Mouse (Mus musculus): ENCODE measurements around the gene Inafm1. TPM values are rescaled to one million over a fixed set of nuclear protein-coding genes. Genes with fewer than 3 reads are reported as not detected.

Inafm1 gene
- 8.6 and 8.8 TPM in 2 replicates for polyA plus RNA-seq (2016; fragmentation: Nextera tagmentation; extraction: Ambion mirVana)

DNA sequence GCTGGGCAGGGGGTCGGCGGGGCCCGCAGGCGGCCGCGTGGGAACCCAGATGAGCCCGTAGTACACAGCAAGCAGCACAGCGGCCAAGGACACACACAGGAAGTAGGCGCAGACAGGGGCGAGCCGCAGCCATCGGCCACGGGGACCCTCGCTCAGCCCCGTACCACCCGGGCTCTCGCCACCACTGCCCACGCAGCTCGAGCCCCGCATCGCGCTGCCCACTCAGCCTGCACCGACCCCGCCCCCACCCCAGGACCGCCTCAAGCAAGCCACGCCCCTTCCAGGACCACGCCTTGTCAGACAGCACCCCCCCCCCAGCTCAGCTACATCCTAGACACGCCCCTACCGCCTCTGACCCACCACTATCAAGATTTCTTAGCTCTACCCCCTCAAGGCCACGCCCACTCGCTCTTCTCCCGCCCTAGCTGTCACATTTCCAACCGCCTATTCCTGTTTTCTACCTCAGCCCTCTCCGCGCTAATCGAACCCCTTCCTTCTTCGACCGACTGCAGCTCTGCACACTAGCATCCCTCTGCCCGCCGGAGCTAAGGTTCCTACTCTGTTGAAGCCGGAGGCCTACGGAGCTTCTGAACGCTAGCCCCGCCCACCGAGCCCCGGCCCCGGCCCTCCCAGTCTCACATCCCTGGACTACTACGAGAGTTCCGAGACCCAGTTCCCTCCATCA is at the start of gene Inafm1:
Gene Inafm1 (minus strand): TSS at position 537 of the 685 bp plus-strand sequence.
- Histone ChIP-seq H3K27ac (peak within 1 kb of the TSS; percentile 98), H3K4me2 (peak within 1 kb of the TSS; percentile 99), H3K9me3 (replicated peaks) (no peaks in the 10 kb centered on the region), H3K27me3 (replicated peaks) (no peaks in the 10 kb centered on the region), H3K4me3 (peak within 1 kb of the TSS; percentile 82), H3K9ac (peak within 1 kb of the TSS; percentile 88), H3K36me3 (peaks cover 40% of the 10 kb centered on the region), H3K4me1 (peaks cover 60% of the 10 kb centered on the region)
- ATAC-seq: peak; percentile 73
- WGBS (ENCODE audit: insufficient replicate concordance): under 1% methylated on average over 47 of the region's 49 CpGs

GRCm38 (mm10) chr7:16320479-16320878 is 47.1 kb upstream of the Inafm1 start:
- ATAC-seq: no peak

DNA sequence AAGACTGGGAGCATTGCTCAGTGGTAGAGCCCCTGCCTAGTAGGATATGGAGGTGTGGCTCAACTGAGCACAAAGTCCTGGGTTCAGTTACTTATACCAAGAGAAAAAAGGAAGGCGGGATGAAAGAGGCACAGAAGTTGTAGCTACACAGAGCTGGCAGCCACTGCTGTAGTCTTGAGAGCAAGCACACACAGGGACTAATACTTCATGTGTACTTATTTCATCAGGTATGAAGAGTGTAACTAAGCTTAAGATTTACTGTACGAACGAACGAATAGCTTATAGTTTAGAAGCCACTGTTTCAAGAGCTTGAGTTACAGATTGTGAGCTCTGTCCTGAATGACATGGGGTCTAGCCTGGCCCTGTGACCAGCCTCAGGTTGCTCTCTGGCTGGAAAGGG is 45.8 kb upstream of the Inafm1 start:
- ATAC-seq: no peak

More at GRCm38 (mm10) chr7:16320479-16320878, 47.1 kb upstream of the Inafm1 start:
- 74% methylated on average over 6 of the region's 6 CpGs for WGBS (ENCODE audit: insufficient replicate concordance)
- H3K9ac ChIP-seq: no peak overlapping the region
- H3K27me3 ChIP-seq (replicated peaks): no peaks in the 10 kb centered on the region
- H3K9me3 ChIP-seq (replicated peaks): no peaks in the 10 kb centered on the region
- peaks cover 40% of the 10 kb centered on the region for H3K36me3 ChIP-seq
- H3K4me2 ChIP-seq: no peak overlapping the region
- no peak overlapping the region for H3K27ac ChIP-seq
- peaks cover 3% of the 10 kb centered on the region; the same call in 1 of the 2 replicates for H3K4me1 ChIP-seq
- no peak overlapping the region for H3K4me3 ChIP-seq

GRCm38 (mm10) chr7:16317094-16317493 is 43.7 kb upstream of the Inafm1 start:
- Histone ChIP-seq H3K9ac (no peak overlapping the region), H3K27me3 (replicated peaks) (peaks cover 2% of the 10 kb centered on the region), H3K4me2 (no peak overlapping the region), H3K27ac (no peak overlapping the region), H3K4me3 (no peak overlapping the region), H3K36me3 (peaks cover 29% of the 10 kb centered on the region), H3K4me1 (peaks cover 35% of the 10 kb centered on the region), H3K9me3 (replicated peaks) (no peaks in the 10 kb centered on the region)
- 83% methylated on average over 14 of the region's 14 CpGs for WGBS (ENCODE audit: insufficient replicate concordance)
- ATAC-seq: no peak

More for the DNA sequence above, 45.8 kb upstream of the Inafm1 start:
- Histone ChIP-seq H3K4me3 (no peak overlapping the region), H3K4me1 (peaks cover 15% of the 10 kb centered on the region), H3K27me3 (replicated peaks) (no peaks in the 10 kb centered on the region), H3K9ac (no peak overlapping the region), H3K4me2 (no peak overlapping the region), H3K36me3 (peaks cover 30% of the 10 kb centered on the region), H3K9me3 (replicated peaks) (no peaks in the 10 kb centered on the region), H3K27ac (no peak overlapping the region)
- WGBS (ENCODE audit: insufficient replicate concordance): 88% methylated on average over 4 of the region's 4 CpGs

DNA sequence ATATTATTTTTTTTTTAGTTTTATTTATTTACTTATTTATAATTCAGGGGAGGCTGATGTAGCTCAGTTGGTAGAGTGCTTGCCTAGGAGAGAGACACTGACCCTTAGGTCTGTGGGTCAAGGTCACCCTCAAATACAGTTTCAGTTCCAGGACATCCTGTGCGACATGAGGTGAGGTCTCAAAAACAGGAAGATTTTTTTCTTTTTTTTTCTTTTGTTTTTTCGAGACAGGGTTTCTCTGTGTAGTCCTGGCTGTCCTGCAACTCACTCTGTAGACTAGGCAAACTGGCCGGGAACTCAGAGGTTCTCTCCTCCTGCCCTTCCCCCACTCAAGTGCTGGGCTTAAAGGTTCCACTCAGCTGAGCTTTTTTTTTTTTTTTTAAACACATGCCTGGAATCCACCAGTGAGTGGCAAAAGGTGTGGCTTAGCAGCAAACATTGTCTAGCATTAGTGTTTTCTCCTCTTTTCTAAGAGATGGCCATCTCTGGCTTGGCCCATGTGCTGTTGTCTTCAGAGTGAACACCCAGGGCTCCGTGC is 41.9 kb upstream of the Inafm1 start:
- H3K4me1 ChIP-seq: peaks cover 53% of the 10 kb centered on the region
- H3K9ac ChIP-seq: no peak overlapping the region
- H3K36me3 ChIP-seq: peaks cover 25% of the 10 kb centered on the region
- ATAC-seq: no peak
- 54% methylated on average over 4 of the region's 4 CpGs for WGBS (ENCODE audit: insufficient replicate concordance)
- H3K4me3 ChIP-seq: no peak overlapping the region
- H3K27ac ChIP-seq: no peak overlapping the region
- H3K4me2 ChIP-seq: no peak overlapping the region
- peaks cover 9% of the 10 kb centered on the region for H3K27me3 ChIP-seq (replicated peaks)
- no peaks in the 10 kb centered on the region for H3K9me3 ChIP-seq (replicated peaks)

GRCm38 (mm10) chr7:16314221-16314775 is 40.9 kb upstream of the Inafm1 start:
- Histone ChIP-seq H3K9ac (peak overlapping the region; percentile 99), H3K36me3 (peaks cover 25% of the 10 kb centered on the region), H3K27me3 (replicated peaks) (peaks cover 9% of the 10 kb centered on the region), H3K27ac (peak overlapping the region; percentile 98), H3K4me1 (peaks cover 63% of the 10 kb centered on the region), H3K4me3 (peak overlapping the region; percentile 84), H3K9me3 (replicated peaks) (no peaks in the 10 kb centered on the region), H3K4me2 (peak overlapping the region; percentile 100)
- WGBS (ENCODE audit: insufficient replicate concordance): 25% methylated on average over 12 of the region's 13 CpGs
- no peak for ATAC-seq

DNA sequence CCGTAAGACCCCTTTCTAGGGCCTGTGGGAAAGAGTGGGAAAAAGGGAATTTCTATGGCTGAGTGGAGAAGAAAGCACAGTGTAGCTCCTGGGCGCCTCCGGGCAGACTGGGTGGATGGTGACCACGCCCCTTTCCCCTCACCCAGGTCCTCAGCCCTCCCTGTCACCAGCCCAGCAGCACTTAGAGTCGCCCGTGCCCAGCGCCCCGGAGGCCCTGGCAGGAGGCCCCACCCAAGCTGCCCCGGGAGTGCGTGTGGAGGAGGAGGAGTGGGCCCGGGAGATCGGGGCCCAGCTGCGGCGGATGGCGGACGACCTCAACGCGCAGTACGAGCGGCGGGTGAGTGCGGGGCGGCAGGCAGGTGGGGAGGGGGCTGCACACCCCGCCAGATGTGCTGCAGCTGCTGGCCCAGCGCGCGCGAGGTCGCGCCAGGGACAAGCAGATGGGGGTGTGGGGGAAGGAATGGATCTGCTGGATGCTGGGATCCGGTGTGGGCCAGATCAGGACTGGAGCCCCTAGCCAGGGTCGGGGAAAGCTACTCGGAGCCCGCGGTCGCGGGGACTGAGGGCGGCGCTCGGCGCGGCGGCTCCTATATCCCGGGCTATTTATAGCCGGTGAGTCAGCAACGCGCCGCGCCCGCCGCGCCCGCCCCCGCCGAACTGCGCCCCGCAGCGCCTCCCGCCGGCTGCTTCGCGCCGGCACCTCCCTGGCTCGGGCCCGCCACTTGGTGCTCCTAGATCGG is 40.2 kb upstream of the Inafm1 start:
- peak overlapping the region; percentile 99 for H3K9ac ChIP-seq
- peaks cover 9% of the 10 kb centered on the region for H3K27me3 ChIP-seq (replicated peaks)
- WGBS (ENCODE audit: insufficient replicate concordance): under 1% methylated on average over 44 of the region's 66 CpGs
- peaks cover 25% of the 10 kb centered on the region for H3K36me3 ChIP-seq
- H3K4me3 ChIP-seq: peak overlapping the region; percentile 84
- peak; percentile 72 for ATAC-seq
- peaks cover 70% of the 10 kb centered on the region for H3K4me1 ChIP-seq
- H3K4me2 ChIP-seq: peak overlapping the region; percentile 100
- H3K9me3 ChIP-seq (replicated peaks): no peaks in the 10 kb centered on the region
- peak overlapping the region; percentile 98 for H3K27ac ChIP-seq

DNA sequence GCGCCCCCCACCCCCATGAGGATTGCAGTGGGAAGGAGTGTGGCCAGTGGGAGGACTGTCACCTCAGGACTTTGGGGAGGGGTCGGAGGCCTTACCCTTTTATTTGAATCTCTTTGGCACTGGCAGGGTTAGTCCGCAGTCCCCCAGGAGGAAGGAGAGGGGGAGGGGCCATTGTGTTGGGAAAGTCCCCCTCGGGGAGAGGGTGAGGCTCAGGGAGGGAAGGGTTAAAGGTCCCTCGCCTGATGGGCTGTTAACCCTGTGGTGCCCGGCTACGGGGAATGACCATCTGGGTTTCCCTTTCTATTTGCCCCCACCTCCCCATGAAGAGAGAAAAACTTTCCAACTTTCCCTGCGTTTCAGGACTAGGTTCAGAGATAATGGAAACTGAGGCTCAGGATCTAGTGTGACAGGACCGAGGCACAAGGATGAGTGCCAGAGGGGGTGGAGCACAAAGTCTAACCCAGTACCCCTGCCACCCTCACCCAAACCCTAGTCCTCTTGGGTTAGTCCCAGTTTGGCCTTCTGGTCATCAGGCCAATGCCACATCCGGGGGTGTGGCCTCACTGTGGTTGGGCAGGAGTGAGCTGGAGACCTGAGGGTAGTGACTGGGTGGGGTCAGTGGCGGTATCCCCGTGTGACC is 39.4 kb upstream of the Inafm1 start:
- Histone ChIP-seq H3K9me3 (replicated peaks) (no peaks in the 10 kb centered on the region), H3K4me1 (peaks cover 75% of the 10 kb centered on the region), H3K9ac (peak overlapping the region; percentile 99), H3K36me3 (peaks cover 17% of the 10 kb centered on the region), H3K4me3 (peak overlapping the region; percentile 84), H3K4me2 (peak overlapping the region; percentile 100), H3K27ac (peak overlapping the region; percentile 98), H3K27me3 (replicated peaks) (peaks cover 9% of the 10 kb centered on the region)
- ATAC-seq: peak; percentile 17
- 1% methylated on average over 12 of the region's 12 CpGs for WGBS (ENCODE audit: insufficient replicate concordance)

DNA sequence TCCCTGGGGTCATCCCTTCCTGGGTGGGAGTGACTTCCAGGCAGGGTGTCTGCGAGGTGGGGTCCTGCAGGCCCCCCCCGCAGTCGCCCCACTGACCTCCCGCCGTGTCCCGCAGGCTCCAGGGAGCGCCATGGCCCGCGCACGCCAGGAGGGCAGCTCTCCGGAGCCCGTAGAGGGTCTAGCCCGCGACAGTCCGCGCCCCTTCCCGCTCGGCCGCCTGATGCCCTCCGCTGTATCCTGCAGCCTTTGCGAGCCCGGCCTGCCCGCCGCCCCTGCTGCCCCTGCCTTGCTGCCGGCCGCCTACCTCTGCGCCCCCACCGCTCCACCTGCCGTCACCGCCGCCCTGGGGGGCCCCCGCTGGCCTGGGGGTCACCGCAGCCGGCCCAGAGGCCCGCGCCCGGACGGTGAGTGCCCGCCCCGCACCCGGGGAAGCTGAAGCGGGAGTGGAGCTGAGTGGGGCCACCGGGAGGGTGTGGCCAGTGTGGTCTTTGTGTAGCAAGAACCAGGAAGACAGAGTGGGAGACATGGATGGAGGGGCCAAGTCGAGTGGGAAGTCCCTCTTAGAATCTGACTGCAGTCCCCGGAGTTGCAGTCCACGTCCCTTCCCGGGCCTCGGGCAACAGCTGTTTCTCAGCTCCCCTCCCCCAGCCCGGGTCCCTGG is 38.7 kb upstream of the Inafm1 start:
- Histone ChIP-seq H3K36me3 (peaks cover 11% of the 10 kb centered on the region), H3K4me1 (peaks cover 75% of the 10 kb centered on the region), H3K4me3 (peak overlapping the region; percentile 84), H3K9ac (peak overlapping the region; percentile 99), H3K27ac (peak overlapping the region; percentile 98), H3K27me3 (replicated peaks) (peaks cover 9% of the 10 kb centered on the region), H3K9me3 (replicated peaks) (no peaks in the 10 kb centered on the region), H3K4me2 (peak overlapping the region; percentile 100)
- ATAC-seq: no peak
- under 1% methylated on average over 41 of the region's 49 CpGs for WGBS (ENCODE audit: insufficient replicate concordance)

- peak overlapping the region; percentile 100 for H3K4me2 ChIP-seq
- peaks cover 9% of the 10 kb centered on the region for H3K27me3 ChIP-seq (replicated peaks)
- H3K27ac ChIP-seq: peak overlapping the region; percentile 98
- no peaks in the 10 kb centered on the region for H3K9me3 ChIP-seq (replicated peaks)
- peak overlapping the region; percentile 99 for H3K9ac ChIP-seq
- 3% methylated on average over 14 of the region's 14 CpGs for WGBS (ENCODE audit: insufficient replicate concordance)
- peak overlapping the region; percentile 84 for H3K4me3 ChIP-seq
- peaks cover 81% of the 10 kb centered on the region for H3K4me1 ChIP-seq
- no peak for ATAC-seq
- H3K36me3 ChIP-seq: peaks cover 5% of the 10 kb centered on the region; the same call in 1 of the 2 replicates
Observed at GRCm38 (mm10) chr7:16311453-16312004, 38.1 kb upstream of the Inafm1 start.

Data from liver, embryonic 12.5 days (tissue).